Comparison of ENCODE assay signal across 25 mouse cellular contexts in the genomic region with DNA sequence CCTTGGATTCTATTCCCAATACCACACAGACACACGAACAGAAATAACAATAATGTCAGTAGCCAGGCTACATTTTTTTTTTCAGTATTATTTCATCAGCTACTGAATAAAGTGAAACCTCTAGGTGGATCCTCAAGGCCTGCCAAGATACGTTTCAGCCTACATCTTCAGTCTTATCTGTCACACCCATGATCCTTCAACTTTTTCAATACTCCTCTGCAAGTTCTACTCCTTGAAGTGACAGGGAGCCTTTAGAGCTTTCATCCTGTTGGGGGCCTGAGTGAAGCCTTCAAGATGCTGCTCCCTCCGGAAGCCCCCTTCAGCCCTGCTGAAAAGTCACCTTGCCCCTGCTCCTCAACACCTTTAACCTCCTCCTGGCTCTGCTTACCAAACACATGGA. TPM values are rescaled to one million over a fixed set of nuclear protein-coding genes. Genes with fewer than 3 reads are reported as not detected.
DNase-seq lines count a peak whose midpoint lies in the region; ATAC-seq and TF ChIP-seq lines count a peak whose summit lies in the region.
"Had no signal": no experiment of that assay in that cellular context is flagged by ENCODE, and none has a peak within 500 bp of the region (broad histone marks: within the 10 kb centered on the region; RNA-seq: fewer than 3 reads in every experiment).

No protein-coding gene starts in this region.

- no peak overlapping the region for H3K9ac ChIP-seq in liver, embryonic 11.5 days (ENCODE audit: low read depth, low read length)
- H3K9ac ChIP-seq in liver, embryonic 15.5 days: peak overlapping the region; percentile 25; the same call in 1 of the 2 replicates
- H3K9ac ChIP-seq in intestine, postnatal 0 days (ENCODE audit: low read depth, low read length): no peak overlapping the region
- H3K9ac ChIP-seq: embryonic facial prominence, embryonic 15.5 days; heart, embryonic 15.5 days; hindbrain, embryonic 13.5 days had no signal

- peak overlapping the region; percentile 46; the same call in 1 of the 2 replicates for H3K27ac ChIP-seq in liver, embryonic 11.5 days (ENCODE audit: low read depth, low read length)
- H3K27ac ChIP-seq in liver, embryonic 15.5 days (replicated peaks): peak overlapping the region; percentile 84
- no peak overlapping the region for H3K27ac ChIP-seq in intestine, postnatal 0 days (ENCODE audit: low read depth, low read length)
- H3K27ac ChIP-seq: embryonic facial prominence, embryonic 15.5 days; heart, adult 2 months; heart, embryonic 15.5 days; hindbrain, embryonic 13.5 days; hindbrain, postnatal 0 days had no signal

- peak overlapping the region; percentile 28; the same call in 1 of the 2 replicates for H3K4me2 ChIP-seq in liver, embryonic 11.5 days
- H3K4me2 ChIP-seq in liver, embryonic 15.5 days: peak overlapping the region; percentile 51
- no peak overlapping the region for H3K4me2 ChIP-seq in intestine, postnatal 0 days (replicated peaks; ENCODE audit: low read depth)
- H3K4me2 ChIP-seq: embryonic facial prominence, embryonic 15.5 days; heart, embryonic 11.5 days; heart, embryonic 15.5 days; hindbrain, embryonic 13.5 days had no signal

- peaks cover 40% of the 10 kb centered on the region for H3K4me1 ChIP-seq in liver, embryonic 11.5 days (replicated peaks; ENCODE audit: control insufficient read depth, insufficient read depth, low read length)
- peaks cover 77% of the 10 kb centered on the region for H3K4me1 ChIP-seq in liver, embryonic 15.5 days (replicated peaks)
- 0 out of 2 replicates have a peak, but pooled peaks cover 4% of the 10 kb centered on the region for H3K4me1 ChIP-seq in intestine, postnatal 0 days (replicated peaks; ENCODE audit: control insufficient read depth, insufficient read depth, low read length)

- no peak for TF ChIP-seq CTCF in intestine, postnatal 0 days (IDR thresholded peaks at IDR 0.05; ENCODE audit: low read depth)

- H3K27me3 ChIP-seq in liver, embryonic 11.5 days (replicated peaks; ENCODE audit: control insufficient read depth, insufficient read depth, low read length): no peaks in the 10 kb centered on the region
- no peaks in the 10 kb centered on the region for H3K27me3 ChIP-seq in liver, embryonic 15.5 days
- H3K27me3 ChIP-seq in intestine, postnatal 0 days (replicated peaks; ENCODE audit: control insufficient read depth, insufficient read depth, low read length): no peaks in the 10 kb centered on the region
- H3K27me3 ChIP-seq: embryonic facial prominence, embryonic 15.5 days; heart, embryonic 15.5 days; Patski had no signal

- 49% methylated on average over 3 of the region's 3 CpGs for WGBS in liver, embryonic 11.5 days
- whole genome bisulfite sequencing in liver, embryonic 15.5 days (ENCODE audit: insufficient replicate concordance): 42% methylated on average over 3 of the region's 3 CpGs
- WGBS in intestine, postnatal 0 days: 77% methylated on average over 3 of the region's 3 CpGs

- no peak for ATAC-seq in liver, embryonic 11.5 days (replicated peaks; ENCODE audit: low FRiP score)
- peak; percentile 39 for ATAC-seq in erythroid progenitor cell, adult 5-6 weeks (replicated peaks; ENCODE audit: low FRiP score, poor library complexity, severe bottlenecking)
- no peak for ATAC-seq in liver, embryonic 15.5 days (ENCODE audit: insufficient read depth)
- ATAC-seq in intestine, postnatal 0 days: no peak
- ATAC-seq: activated CD4-positive, CD25-positive, alpha-beta regulatory T cell, adult 4 months; CD4-positive, CD25-positive, alpha-beta regulatory T cell, adult 4 months; forebrain, embryonic 14.5 days; hindbrain, postnatal 0 days; Patski had no signal

- no peak overlapping the region for H3K4me3 ChIP-seq in liver, embryonic 11.5 days (ENCODE audit: low read depth, low read length)
- peak overlapping the region; percentile 14; the same call in 1 of the 2 replicates for H3K4me3 ChIP-seq in liver, embryonic 15.5 days (replicated peaks)
- no peak overlapping the region for H3K4me3 ChIP-seq in intestine, postnatal 0 days (ENCODE audit: low read depth, low read length)
- H3K4me3 ChIP-seq: embryonic facial prominence, embryonic 15.5 days; heart, adult 2 months; heart, embryonic 15.5 days; hindbrain, embryonic 13.5 days had no signal

- H3K36me3 ChIP-seq in liver, embryonic 11.5 days (ENCODE audit: control insufficient read depth, insufficient read depth, low read length): no peaks in the 10 kb centered on the region
- H3K36me3 ChIP-seq in liver, embryonic 15.5 days (replicated peaks): no peaks in the 10 kb centered on the region
- H3K36me3 ChIP-seq in intestine, postnatal 0 days (ENCODE audit: control insufficient read depth, insufficient read depth): no peaks in the 10 kb centered on the region
- H3K36me3 ChIP-seq: embryonic facial prominence, embryonic 15.5 days; heart, embryonic 15.5 days; hindbrain, embryonic 13.5 days had no signal

- H3K9me3 ChIP-seq in liver, embryonic 11.5 days (ENCODE audit: control insufficient read depth, low read length): no peaks in the 10 kb centered on the region
- no peaks in the 10 kb centered on the region for H3K9me3 ChIP-seq in liver, embryonic 15.5 days (replicated peaks)
- H3K9me3 ChIP-seq in intestine, postnatal 0 days (ENCODE audit: control insufficient read depth): no peaks in the 10 kb centered on the region
- H3K9me3 ChIP-seq: embryonic facial prominence, embryonic 15.5 days; heart, embryonic 15.5 days; hindbrain, embryonic 13.5 days had no signal

- no peak for DNase-seq in liver, embryonic 11.5 days (ENCODE audit: low spot score)
- no peak for DNase-seq in liver
- DNase-seq in right cerebral cortex, postnatal 36 days (ENCODE audit: low spot score in 2 of 2): no peak
- no peak for DNase-seq in frontal cortex, postnatal 36 days (ENCODE audit: low spot score in 2 of 2)
- DNase-seq: adrenal gland, postnatal 14 days; B cell, adult 2 months; cerebellum, adult 11 months; cerebellum, adult 8-10 months; cerebellum, postnatal 14 days; embryo, embryonic 11 days; gastrocnemius, postnatal 10 days; heart, adult 2 months; heart, postnatal 14 days had no signal

RNA-seq across cellular contexts. Expression of a gene that starts 1.8 kb away (rescaled TPM):
- 10.2 and 10.5 TPM in 2 replicates for polyA plus RNA-seq in liver, embryonic 11.5 days (2014; fragmentation: Nextera tagmentation; extraction: Ambion mirVana)
- total RNA-seq in erythroid progenitor cell, adult 5-6 weeks (2015; ENCODE audit: low replicate concordance): 11.2 and 11.7 TPM in 2 replicates
- total RNA-seq in erythroid progenitor cell, adult 5-6 weeks (2017; ENCODE audit: low replicate concordance): 7.8 and 10.9 TPM in 2 replicates
- 7.4 and 7.8 TPM in 2 replicates for polyA plus RNA-seq in liver, embryonic 15.5 days (2015; fragmentation: Nextera tagmentation; extraction: Ambion mirVana)
- polyA plus RNA-seq in intestine, postnatal 0 days (2015; fragmentation: Nextera tagmentation; extraction: Ambion mirVana): 17.2 and 18.0 TPM in 2 replicates

RNA-seq across cellular contexts. Expression of a gene that starts 21.4 kb away (rescaled TPM):
- polyA plus RNA-seq in liver, embryonic 11.5 days (2014; fragmentation: Nextera tagmentation; extraction: Ambion mirVana): 1,813 and 1,952 TPM in 2 replicates
- 1,556 and 1,764 TPM in 2 replicates for total RNA-seq in erythroid progenitor cell, adult 5-6 weeks (2015; ENCODE audit: low replicate concordance)
- total RNA-seq in erythroid progenitor cell, adult 5-6 weeks (2017; ENCODE audit: low replicate concordance): 3,478 and 4,268 TPM in 2 replicates
- 991 and 1,178 TPM in 2 replicates for polyA plus RNA-seq in liver, embryonic 15.5 days (2015; fragmentation: Nextera tagmentation; extraction: Ambion mirVana)
- polyA plus RNA-seq in intestine, postnatal 0 days (2015; fragmentation: Nextera tagmentation; extraction: Ambion mirVana): 1,746 and 1,835 TPM in 2 replicates

RNA-seq across cellular contexts. Expression of a gene that starts 23.3 kb away (rescaled TPM):
- polyA plus RNA-seq in liver, embryonic 11.5 days (2014; fragmentation: Nextera tagmentation; extraction: Ambion mirVana): 241 and 245 TPM in 2 replicates
- 107 and 129 TPM in 2 replicates for total RNA-seq in erythroid progenitor cell, adult 5-6 weeks (2015; ENCODE audit: low replicate concordance)
- total RNA-seq in erythroid progenitor cell, adult 5-6 weeks (2017; ENCODE audit: low replicate concordance): 248 and 264 TPM in 2 replicates
- polyA plus RNA-seq in liver, embryonic 15.5 days (2015; fragmentation: Nextera tagmentation; extraction: Ambion mirVana): 68.8 and 84.7 TPM in 2 replicates
- 119 and 120 TPM in 2 replicates for polyA plus RNA-seq in intestine, postnatal 0 days (2015; fragmentation: Nextera tagmentation; extraction: Ambion mirVana)

RNA-seq across cellular contexts. Expression of a gene that starts 48.4 kb away (rescaled TPM):
- polyA plus RNA-seq in liver, embryonic 11.5 days (2014; fragmentation: Nextera tagmentation; extraction: Ambion mirVana): 24.6 and 24.7 TPM in 2 replicates
- 10.5 and 12.2 TPM in 2 replicates for total RNA-seq in erythroid progenitor cell, adult 5-6 weeks (2015; ENCODE audit: low replicate concordance)
- total RNA-seq in erythroid progenitor cell, adult 5-6 weeks (2017; ENCODE audit: low replicate concordance): 5.7 and 16.2 TPM in 2 replicates
- 10.7 and 11.2 TPM in 2 replicates for polyA plus RNA-seq in liver, embryonic 15.5 days (2015; fragmentation: Nextera tagmentation; extraction: Ambion mirVana)
- polyA plus RNA-seq in intestine, postnatal 0 days (2015; fragmentation: Nextera tagmentation; extraction: Ambion mirVana): 8.8 and 9.5 TPM in 2 replicates

RNA-seq across cellular contexts. Expression of a gene that starts 51.8 kb away (rescaled TPM):
- polyA plus RNA-seq in liver, embryonic 11.5 days (2014; fragmentation: Nextera tagmentation; extraction: Ambion mirVana): 0.73 and 0.85 TPM in 2 replicates
- 2.9 and 3.8 TPM in 2 replicates for total RNA-seq in erythroid progenitor cell, adult 5-6 weeks (2015; ENCODE audit: low replicate concordance)
- total RNA-seq in erythroid progenitor cell, adult 5-6 weeks (2017; ENCODE audit: low replicate concordance): 4.4 and 5.4 TPM in 2 replicates
- polyA plus RNA-seq in liver, embryonic 15.5 days (2015; fragmentation: Nextera tagmentation; extraction: Ambion mirVana): 1.1 and 1.2 TPM in 2 replicates
- 4.7 and 5.2 TPM in 2 replicates for polyA plus RNA-seq in intestine, postnatal 0 days (2015; fragmentation: Nextera tagmentation; extraction: Ambion mirVana)
- polyA plus RNA-seq: Patski had no signal
